Mouse (Mus musculus) liver, postnatal 0 days (tissue): ENCODE measurements around the gene Foxo4. TPM values are rescaled to one million over a fixed set of nuclear protein-coding genes. Genes with fewer than 3 reads are reported as not detected.

ENCODE experiments used
- ATAC-seq: fragments of 200-750 bp; cut with Nextera tagmentation; 2 replicates; pipeline ENCODE4 v1.8.0; 2017; ENCODE audit warnings: mild to moderate bottlenecking, moderate library complexity
- DNase-seq: peaks from one replicate; pipeline ENCODE4 v3.0.0-alpha.2; 2016
- H3K27ac ChIP-seq: fragments of 300-500 bp; sonication (generic); 2 replicates; pipeline ENCODE4 v1.5.1; 2014; ENCODE audit warnings: antibody characterized with exemption, moderate library complexity, mild to moderate bottlenecking, low read depth
- H3K27me3 ChIP-seq: fragments of 300-500 bp; sonication (generic); 2 replicates; pipeline ENCODE4 v1.6.1; 2014; ENCODE audit warnings: low read length, control low read depth, mixed read lengths; ENCODE audit not compliant: insufficient read depth
- H3K36me3 ChIP-seq: fragments of 300-500 bp; sonication (generic); replicated peaks from 2 replicates; pipeline ENCODE4 v1.6.1; 2014; ENCODE audit warnings: mild to moderate bottlenecking, control low read depth, low read length, moderate library complexity, mixed read lengths; ENCODE audit not compliant: insufficient read depth
- H3K4me1 ChIP-seq: fragments of 300-500 bp; sonication (generic); 2 replicates; pipeline ENCODE4 v1.6.1; 2014; ENCODE audit warnings: antibody characterized with exemption, mild to moderate bottlenecking, control low read depth; ENCODE audit not compliant: insufficient read depth
- H3K4me2 ChIP-seq: fragments of 300-500 bp; sonication (generic); 2 replicates; pipeline ENCODE4 v1.6.1; 2014; ENCODE audit warnings: low read depth, mild to moderate bottlenecking, low read length, moderate library complexity, mixed read lengths
- H3K4me3 ChIP-seq: fragments of 300-500 bp; sonication (generic); 2 replicates; pipeline ENCODE4 v1.5.1; 2014; ENCODE audit warnings: low read depth, low read length
- H3K9ac ChIP-seq: fragments of 300-500 bp; sonication (generic); replicated peaks from 2 replicates; pipeline ENCODE4 v1.6.1; 2014; ENCODE audit warnings: mild to moderate bottlenecking, moderate library complexity
- H3K9me3 ChIP-seq: fragments of 300-500 bp; sonication (generic); 2 replicates; pipeline ENCODE4 v1.6.1; 2016; ENCODE audit warnings: mild to moderate bottlenecking, control low read depth, low read length, mixed read lengths
- CTCF ChIP-seq: sonication (generic); IDR thresholded peaks from 2 replicates; pipeline ENCODE4 v1.5.1; 2016; ENCODE audit warnings: antibody characterized with exemption, low read depth
- EP300 ChIP-seq: IDR thresholded peaks from 2 replicates; pipeline ENCODE4 v1.6.1; 2016; ENCODE audit warnings: antibody characterized with exemption, low read depth, mild to moderate bottlenecking
- WGBS: fragments of 180-500 bp; shearing (Covaris S2); extraction: QIAGEN DNeasy Blood & Tissue Kit; methylation state at CpG from one replicate; pipeline ENCODE4 v1.1.7; 2014; ENCODE audit not compliant: insufficient replicate concordance; 5-methylcytosine and 5-hydroxymethylcytosine counted together
- polyA plus RNA-seq: library from polyadenylated mRNA; unstranded; fragments of >200 nt; fragmentation: Nextera tagmentation; extraction: Ambion mirVana; gene quantifications from 2 replicates; pipeline ENCODE4 v1.2.1, GENCODE M21; 2015

The Foxo4 gene
- 1.00 and 1.1 TPM in 2 replicates for polyA plus RNA-seq

GRCm38 (mm10) chrX:101253952-101254729 lies at the start of gene Foxo4:
TSS of gene Foxo4 (plus strand) at chrX:101254528.
- Histone ChIP-seq H3K4me3 (peak within 1 kb of the TSS; percentile 64), H3K4me1 (no peaks in the 10 kb centered on the region), H3K4me2 (peak within 1 kb of the TSS; percentile 83), H3K27ac (peak within 1 kb of the TSS; percentile 75), H3K27me3 (no peaks in the 10 kb centered on the region), H3K9me3 (no peaks in the 10 kb centered on the region), H3K36me3 (peaks cover 5% of the 10 kb centered on the region), H3K9ac (peak within 1 kb of the TSS; percentile 69)
- ATAC-seq (peak; percentile 95), DNase-seq (peak; percentile 86)
- TF ChIP-seq CTCF (no peak), EP300 (no peak)
- WGBS = 20% methylated on average over 47 of the region's 47 CpGs

GRCm38 (mm10) chrX:101221834-101222795 lies 32.2 kb upstream of the Foxo4 start, which contains the start of gene Snx12:
TSS of gene Snx12 (minus strand) at chrX:101222563.
- Histone ChIP-seq H3K27me3 (peaks cover 1% of the 10 kb centered on the region; the same call in 1 of the 2 replicates), H3K4me2 (peak within 1 kb of the TSS; percentile 74), H3K4me1 (no peaks in the 10 kb centered on the region), H3K27ac (peak within 1 kb of the TSS; percentile 36; the same call in 1 of the 2 replicates), H3K36me3 (0 out of 2 replicates have a peak, but pooled peaks cover 2% of the 10 kb centered on the region), H3K4me3 (peak within 1 kb of the TSS; percentile 65), H3K9ac (peak within 1 kb of the TSS; percentile 59), H3K9me3 (no peaks in the 10 kb centered on the region)
- 15% methylated on average over 47 of the region's 55 CpGs for whole genome bisulfite sequencing
- TF ChIP-seq CTCF (no peak), EP300 (no peak; the same call in 1 of the 2 replicates)
- ATAC-seq (peak; percentile 99), DNase-seq (peak; percentile 84)

- TF ChIP-seq EP300 (no peak; the same call in 1 of the 2 replicates), CTCF (no peak)
- Histone ChIP-seq H3K9me3 (no peaks in the 10 kb centered on the region), H3K9ac (peak overlapping the region; percentile 57), H3K4me3 (peak overlapping the region; percentile 65), H3K4me2 (peak overlapping the region; percentile 74), H3K4me1 (no peaks in the 10 kb centered on the region), H3K36me3 (0 out of 2 replicates have a peak, but pooled peaks cover 2% of the 10 kb centered on the region), H3K27me3 (peaks cover 3% of the 10 kb centered on the region; the same call in 1 of the 2 replicates), H3K27ac (no peak overlapping the region)
- 38% methylated on average over 7 of the region's 7 CpGs for WGBS
- ATAC-seq = no peak
- DNase-seq = no peak
These were observed 31.5 kb upstream of the Foxo4 start for GRCm38 (mm10) chrX:101222796-101223162.

- DNase-seq = no peak
- H3K4me2 ChIP-seq = no peak overlapping the region
- H3K9me3 ChIP-seq = no peaks in the 10 kb centered on the region
- H3K27ac ChIP-seq = no peak overlapping the region
- H3K4me3 ChIP-seq = no peak overlapping the region
- WGBS = 50% methylated on average over 1 of the region's 1 CpGs
- TF ChIP-seq CTCF (no peak), EP300 (no peak)
- no peak for ATAC-seq
- no peak overlapping the region for H3K9ac ChIP-seq
- no peaks in the 10 kb centered on the region for H3K36me3 ChIP-seq
- H3K27me3 ChIP-seq = no peaks in the 10 kb centered on the region
- H3K4me1 ChIP-seq = no peaks in the 10 kb centered on the region
These were observed 9.3 kb upstream of the Foxo4 start for GRCm38 (mm10) chrX:101245011-101245410.

DNA sequence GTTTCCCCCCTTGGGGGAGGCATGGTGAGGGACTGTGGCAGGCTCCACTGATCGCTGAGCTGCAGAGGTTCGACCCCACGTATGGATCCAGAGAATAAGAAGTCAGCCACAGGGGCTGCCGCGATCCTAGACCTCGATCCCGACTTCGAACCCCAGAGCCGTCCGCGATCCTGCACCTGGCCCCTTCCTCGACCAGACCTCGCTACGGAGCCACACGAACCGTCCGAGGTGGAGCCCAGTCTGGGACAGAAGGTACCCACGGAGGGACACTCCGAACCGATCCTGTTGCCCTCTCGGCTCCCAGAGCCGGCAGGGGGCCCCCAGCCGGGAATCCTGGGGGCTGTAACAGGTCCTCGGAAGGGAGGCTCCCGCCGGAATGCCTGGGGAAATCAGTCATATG lies 412 bp downstream of the Foxo4 start:
- no peaks in the 10 kb centered on the region for H3K9me3 ChIP-seq
- peak overlapping the region; percentile 64 for H3K4me3 ChIP-seq
- peaks cover 5% of the 10 kb centered on the region for H3K36me3 ChIP-seq
- 19% methylated on average over 22 of the region's 26 CpGs for WGBS
- ATAC-seq (peak; percentile 10), DNase-seq (peak; percentile 18)
- no peak for TF ChIP-seq CTCF
- no peak for TF ChIP-seq EP300
- peak overlapping the region; percentile 83 for H3K4me2 ChIP-seq
- H3K27ac ChIP-seq = peak overlapping the region; percentile 75
- peak overlapping the region; percentile 69 for H3K9ac ChIP-seq
- H3K4me1 ChIP-seq = no peaks in the 10 kb centered on the region
- H3K27me3 ChIP-seq = no peaks in the 10 kb centered on the region

DNA sequence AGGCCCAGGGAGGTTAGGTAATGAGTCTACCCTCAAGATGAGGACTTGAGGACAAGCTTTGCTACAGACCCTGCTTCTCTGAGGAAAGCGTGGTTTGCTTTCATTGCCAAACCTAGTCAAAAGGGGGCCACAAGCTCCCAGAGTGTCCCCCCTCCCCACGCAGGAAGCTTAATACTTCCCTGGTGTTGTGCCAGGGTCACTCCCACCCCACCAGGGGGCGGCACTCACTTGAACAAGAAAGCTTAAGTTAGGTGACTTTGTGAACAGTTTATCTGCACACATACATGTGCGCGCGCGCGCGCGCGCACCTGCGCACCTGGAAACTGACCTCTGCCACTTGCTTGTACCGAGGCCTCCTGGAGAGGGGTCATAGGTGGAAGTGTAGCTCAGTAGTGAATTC lies 2.3 kb downstream of the Foxo4 start:
- TF ChIP-seq CTCF (peak; percentile 51), EP300 (no peak)
- Histone ChIP-seq H3K27ac (no peak overlapping the region), H3K4me2 (no peak overlapping the region), H3K4me3 (no peak overlapping the region), H3K4me1 (peaks cover 4% of the 10 kb centered on the region; the same call in 1 of the 2 replicates), H3K27me3 (no peaks in the 10 kb centered on the region), H3K36me3 (peaks cover 5% of the 10 kb centered on the region), H3K9ac (no peak overlapping the region), H3K9me3 (no peaks in the 10 kb centered on the region)
- DNase-seq (peak; percentile 44), ATAC-seq (no peak)
- WGBS = 80% methylated on average over 13 of the region's 13 CpGs
